Mouse (Mus musculus) right cerebral cortex, adult 18-20 months (tissue): Measurements from ENCODE around the gene Zswim5.
"Not testable (repeated sequence)": the region's sequence is repeated elsewhere in the genome, so short reads cannot be mapped to it uniquely, and the experiment has no call there.

ENCODE experiments used
- DNase-seq: peaks from one replicate; pipeline ENCODE4 v3.0.0; 2022; ENCODE audit warnings: mixed read lengths

The Zswim5 gene

GRCm38 (mm10) chr4:116876995-116877728 is at the start of gene Zswim5:
Gene Zswim5, plus strand, starts transcription at chr4:116877376.
- peak; percentile 83 for DNase-seq

GRCm38 (mm10) chr4:116827819-116828218 is 49.4 kb upstream of the Zswim5 start:
- peak; percentile 49 for DNase-seq

- no peak for DNase-seq
Measured at GRCm38 (mm10) chr4:116829364-116830069, 47.7 kb upstream of the Zswim5 start.

GRCm38 (mm10) chr4:116830070-116830368 is 47.2 kb upstream of the Zswim5 start:
- no peak for DNase-seq

- DNase-seq = no peak
Measured at GRCm38 (mm10) chr4:116838999-116839398, 38.2 kb upstream of the Zswim5 start.

GRCm38 (mm10) chr4:116840096-116840495 is 37.1 kb upstream of the Zswim5 start:
- not testable (repeated sequence) for DNase-seq

- DNase-seq = no peak
Measured at GRCm38 (mm10) chr4:116840841-116841240, 36.3 kb upstream of the Zswim5 start.

GRCm38 (mm10) chr4:116844324-116844723 is 32.9 kb upstream of the Zswim5 start:
- DNase-seq = no peak

GRCm38 (mm10) chr4:116849901-116850300 is 27.3 kb upstream of the Zswim5 start:
- DNase-seq = no peak

- DNase-seq = no peak
Measured at GRCm38 (mm10) chr4:116854286-116854685, 22.9 kb upstream of the Zswim5 start.

- DNase-seq = peak; percentile 3
Measured at GRCm38 (mm10) chr4:116857203-116857602, 20.0 kb upstream of the Zswim5 start.

- DNase-seq = no peak
Measured at GRCm38 (mm10) chr4:116859711-116860110, 17.5 kb upstream of the Zswim5 start.

- no peak for DNase-seq
Measured at GRCm38 (mm10) chr4:116862023-116862422, 15.2 kb upstream of the Zswim5 start.

- no peak for DNase-seq
Measured at GRCm38 (mm10) chr4:116869898-116870297, 7.3 kb upstream of the Zswim5 start.

- no peak for DNase-seq
Measured at GRCm38 (mm10) chr4:116874595-116874994, 2.6 kb upstream of the Zswim5 start.

GRCm38 (mm10) chr4:116876630-116876994 is 564 bp upstream of the Zswim5 start:
- peak; percentile 35 for DNase-seq

GRCm38 (mm10) chr4:116877729-116878321 is 649 bp downstream of the Zswim5 start:
- peak; percentile 27 for DNase-seq

GRCm38 (mm10) chr4:116878491-116878890 is 1.3 kb downstream of the Zswim5 start:
- peak; percentile 19 for DNase-seq

GRCm38 (mm10) chr4:116882679-116883078 is 5.5 kb downstream of the Zswim5 start:
- no peak for DNase-seq

- DNase-seq = no peak
Measured at GRCm38 (mm10) chr4:116894200-116895080, 17.3 kb downstream of the Zswim5 start.

GRCm38 (mm10) chr4:116910489-116911181 is 33.5 kb downstream of the Zswim5 start:
- no peak for DNase-seq

- DNase-seq = no peak
Measured at GRCm38 (mm10) chr4:116911202-116911601, 34.0 kb downstream of the Zswim5 start.
